Mouse (Mus musculus) heart, embryonic 12.5 days (tissue): Measurements from ENCODE around the gene Hhipl1. TPM values are rescaled to one million over a fixed set of nuclear protein-coding genes. Genes with fewer than 3 reads are reported as not detected.
A peak's percentile ranks its signal among the peaks of the same experiment; 100 is the strongest.

ENCODE experiments used
- ATAC-seq: fragments of 200-750 bp; cut with Nextera tagmentation; 2 replicates; pipeline ENCODE4 v1.8.0; 2017; ENCODE audit warnings: moderate TSS enrichment, moderate library complexity; ENCODE audit not compliant: insufficient number of reproducible peaks, low FRiP score
- H3K27ac ChIP-seq: fragments of 300-500 bp; sonication (generic); 2 replicates; pipeline ENCODE4 v1.5.1; 2016; ENCODE audit warnings: mild to moderate bottlenecking, moderate library complexity; ENCODE audit not compliant: poor library complexity, severe bottlenecking
- H3K27me3 ChIP-seq: fragments of 300-500 bp; sonication (generic); replicated peaks from 2 replicates; pipeline ENCODE4 v1.6.1; 2016; ENCODE audit warnings: mild to moderate bottlenecking, moderate library complexity
- H3K36me3 ChIP-seq: fragments of 300-500 bp; sonication (generic); 2 replicates; pipeline ENCODE4 v1.6.1; 2016; ENCODE audit warnings: mild to moderate bottlenecking, moderate library complexity
- H3K4me1 ChIP-seq: fragments of 300-500 bp; sonication (generic); replicated peaks from 2 replicates; pipeline ENCODE4 v1.6.1; 2016; ENCODE audit warnings: mild to moderate bottlenecking
- H3K4me2 ChIP-seq: fragments of 300-500 bp; sonication (generic); 2 replicates; pipeline ENCODE4 v1.6.1; 2016; ENCODE audit warnings: mild to moderate bottlenecking, moderate library complexity
- H3K4me3 ChIP-seq: fragments of 300-500 bp; sonication (generic); 2 replicates; pipeline ENCODE4 v1.5.1; 2016; ENCODE audit warnings: mild to moderate bottlenecking
- H3K9ac ChIP-seq: fragments of 300-500 bp; sonication (generic); 2 replicates; pipeline ENCODE4 v1.6.1; 2016; ENCODE audit warnings: mild to moderate bottlenecking, moderate library complexity
- H3K9me3 ChIP-seq: fragments of 300-500 bp; sonication (generic); replicated peaks from 2 replicates; pipeline ENCODE4 v1.6.1; 2016; ENCODE audit warnings: mild to moderate bottlenecking, moderate library complexity
- WGBS: fragments of 180-500 bp; shearing (Covaris S2); methylation state at CpG from one replicate; pipeline ENCODE4 v1.1.7; 2016; 5-methylcytosine and 5-hydroxymethylcytosine counted together
- polyA plus RNA-seq: library from polyadenylated mRNA; unstranded; fragments of >200 nt; fragmentation: Nextera tagmentation; extraction: Ambion mirVana; gene quantifications from 2 replicates; pipeline ENCODE4 v1.2.1, GENCODE M21; 2016

Hhipl1 gene
- polyA plus RNA-seq, 1 experiment from 2014 or later = 0.82 TPM

DNA sequence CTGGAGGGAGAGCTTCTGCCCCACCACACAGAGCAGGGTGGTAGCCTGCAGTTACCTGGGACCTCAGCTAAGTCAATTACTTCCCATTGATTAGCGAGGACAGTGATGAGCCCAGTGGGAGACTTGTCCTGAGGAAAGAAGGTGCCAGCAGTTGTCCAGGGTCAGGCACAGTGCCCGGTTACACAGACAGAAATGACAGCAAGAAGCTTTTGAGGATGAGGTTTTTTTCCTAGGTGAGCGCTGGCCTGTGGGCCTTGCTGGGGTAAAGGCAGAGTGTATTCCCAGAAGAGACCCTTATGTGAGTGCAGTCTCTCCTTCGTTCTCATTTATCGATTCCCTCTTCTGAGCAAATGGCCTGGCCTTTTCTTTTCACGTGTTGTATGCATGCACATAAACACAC, 10.6 kb downstream of the Hhipl1 start:
- no peak overlapping the region for H3K4me2 ChIP-seq
- no peak overlapping the region for H3K9ac ChIP-seq
- H3K36me3 ChIP-seq = no peaks in the 10 kb centered on the region
- peaks cover 60% of the 10 kb centered on the region for H3K27me3 ChIP-seq
- no peaks in the 10 kb centered on the region for H3K9me3 ChIP-seq
- H3K27ac ChIP-seq = no peak overlapping the region
- peaks cover 31% of the 10 kb centered on the region for H3K4me1 ChIP-seq
- WGBS = 33% methylated on average over 6 of the region's 6 CpGs
- H3K4me3 ChIP-seq = no peak overlapping the region
- ATAC-seq = no peak

DNA sequence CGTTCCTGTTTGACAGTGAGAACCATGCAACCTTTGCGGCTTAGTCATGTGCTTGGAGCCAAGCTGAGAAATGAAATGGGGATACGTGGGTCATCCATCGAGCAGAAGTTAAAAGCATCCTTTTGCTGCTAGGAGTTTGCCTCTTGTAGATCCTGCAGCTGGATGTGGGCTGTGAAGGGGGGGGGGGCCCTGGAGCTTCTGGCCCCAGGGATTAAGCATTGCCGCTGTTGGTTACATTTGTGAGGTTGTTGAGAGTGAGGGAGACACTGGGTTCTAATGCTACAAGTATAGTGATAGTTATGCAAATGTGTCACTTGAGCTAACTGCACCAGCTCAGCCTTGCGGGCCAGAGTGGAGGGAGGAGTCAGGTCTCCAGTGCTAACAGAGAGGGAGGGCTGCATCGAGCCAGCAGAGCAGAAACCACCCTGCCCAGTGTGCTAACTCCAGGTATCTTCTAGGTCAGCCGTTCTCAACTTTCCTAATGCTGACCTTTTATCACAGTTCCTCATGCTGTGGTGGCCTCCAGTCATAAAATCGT, 11.2 kb downstream of the Hhipl1 start:
- no peak overlapping the region for H3K4me2 ChIP-seq
- 6% methylated on average over 9 of the region's 9 CpGs for WGBS

DNA sequence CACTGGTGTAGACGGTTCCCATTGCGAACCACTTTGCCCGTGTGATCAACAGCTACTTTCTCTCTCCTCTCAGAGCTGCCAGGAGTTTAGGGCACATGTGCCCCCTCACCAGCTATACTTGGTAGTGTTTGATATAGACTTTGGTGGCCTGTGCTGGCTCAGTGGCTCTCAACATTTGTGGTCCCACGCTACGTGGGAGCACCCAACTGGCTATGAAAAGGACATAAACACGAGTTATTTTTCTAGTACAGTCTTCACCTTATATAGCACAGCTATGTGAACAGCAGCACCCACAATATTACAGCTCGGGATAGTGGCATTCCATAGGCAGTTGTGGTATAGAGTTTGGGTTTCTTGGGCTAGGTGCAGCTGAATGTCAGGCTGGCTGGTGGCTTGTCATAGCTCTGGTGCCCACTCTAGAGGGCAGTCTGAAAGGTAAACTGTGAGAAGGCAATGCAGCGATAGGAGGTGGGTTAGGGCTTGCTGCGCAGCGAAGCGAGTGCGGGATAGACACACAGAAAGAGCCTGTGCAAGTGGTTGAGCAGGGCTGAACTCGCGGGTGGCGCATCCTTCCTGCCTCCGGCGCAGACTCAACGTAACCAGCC, 11.9 kb downstream of the Hhipl1 start:
- Histone ChIP-seq H3K4me1 (peaks cover 31% of the 10 kb centered on the region), H3K4me3 (peak overlapping the region; percentile 27; the same call in 1 of the 2 replicates), H3K9ac (0 out of 2 replicates have a peak overlapping the region, but pooled peaks have one; percentile 1), H3K36me3 (no peaks in the 10 kb centered on the region), H3K27ac (no peak overlapping the region), H3K27me3 (peaks cover 67% of the 10 kb centered on the region), H3K9me3 (no peaks in the 10 kb centered on the region), H3K4me2 (peak overlapping the region; percentile 53)
- ATAC-seq = no peak
- WGBS = 14% methylated on average over 18 of the region's 18 CpGs

More for the DNA sequence above, 11.2 kb downstream of the Hhipl1 start:
- Histone ChIP-seq H3K9me3 (no peaks in the 10 kb centered on the region), H3K4me3 (no peak overlapping the region), H3K9ac (no peak overlapping the region), H3K36me3 (no peaks in the 10 kb centered on the region), H3K27me3 (peaks cover 66% of the 10 kb centered on the region), H3K4me1 (peaks cover 31% of the 10 kb centered on the region), H3K27ac (no peak overlapping the region)
- ATAC-seq = no peak

DNA sequence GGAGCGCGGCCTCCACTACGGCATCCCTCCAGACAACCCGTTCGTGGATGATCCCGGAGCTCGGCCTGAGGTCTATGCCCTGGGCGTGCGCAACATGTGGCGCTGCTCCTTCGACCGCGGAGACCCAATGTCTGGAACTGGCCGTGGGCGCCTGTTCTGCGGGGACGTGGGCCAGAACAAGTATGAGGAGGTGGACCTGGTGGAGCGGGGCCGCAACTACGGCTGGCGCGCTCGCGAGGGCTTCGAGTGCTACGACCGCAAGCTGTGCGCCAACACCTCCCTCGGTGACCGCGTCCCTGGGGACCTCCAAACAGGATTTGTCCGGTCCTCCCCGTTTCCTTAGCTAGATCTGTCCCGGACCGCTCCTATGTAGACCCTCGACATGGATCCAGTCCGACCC, 12.4 kb downstream of the Hhipl1 start:
- 7% methylated on average over 37 of the region's 37 CpGs for whole genome bisulfite sequencing
- 0 out of 2 replicates have a peak overlapping the region, but pooled peaks have one; percentile 1 for H3K9ac ChIP-seq
- no peak overlapping the region for H3K27ac ChIP-seq
- H3K4me1 ChIP-seq = peaks cover 31% of the 10 kb centered on the region
- no peak for ATAC-seq
- peak overlapping the region; percentile 27 for H3K4me3 ChIP-seq
- no peaks in the 10 kb centered on the region for H3K36me3 ChIP-seq
- peaks cover 67% of the 10 kb centered on the region for H3K27me3 ChIP-seq
- H3K4me2 ChIP-seq = peak overlapping the region; percentile 53
- no peaks in the 10 kb centered on the region for H3K9me3 ChIP-seq

DNA sequence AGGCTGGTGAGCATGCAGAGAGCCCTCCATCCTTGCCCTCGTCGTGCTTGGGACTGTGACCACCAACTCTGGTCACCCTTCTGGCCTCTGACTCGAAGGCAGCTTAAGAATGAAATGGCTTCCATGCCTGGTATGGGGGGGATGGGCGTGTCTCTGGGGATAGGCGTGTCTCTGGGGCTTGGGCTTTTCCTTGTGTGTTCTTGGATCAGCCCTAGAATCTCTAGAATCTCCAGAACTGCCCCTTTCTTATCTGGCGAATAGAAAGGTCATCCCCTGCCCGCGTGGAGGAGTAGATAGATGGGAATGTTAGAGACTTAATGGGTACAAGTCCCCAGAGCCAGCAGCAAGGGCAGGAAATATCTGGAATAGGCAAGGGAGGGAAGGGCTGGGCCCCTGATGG, 14.0 kb downstream of the Hhipl1 start:
- WGBS = 19% methylated on average over 8 of the region's 8 CpGs
- no peak for ATAC-seq
- no peaks in the 10 kb centered on the region for H3K36me3 ChIP-seq
- H3K4me2 ChIP-seq = no peak overlapping the region
- H3K9ac ChIP-seq = no peak overlapping the region
- no peaks in the 10 kb centered on the region for H3K9me3 ChIP-seq
- H3K4me3 ChIP-seq = no peak overlapping the region
- peaks cover 64% of the 10 kb centered on the region for H3K27me3 ChIP-seq
- H3K27ac ChIP-seq = no peak overlapping the region
- peaks cover 31% of the 10 kb centered on the region for H3K4me1 ChIP-seq

DNA sequence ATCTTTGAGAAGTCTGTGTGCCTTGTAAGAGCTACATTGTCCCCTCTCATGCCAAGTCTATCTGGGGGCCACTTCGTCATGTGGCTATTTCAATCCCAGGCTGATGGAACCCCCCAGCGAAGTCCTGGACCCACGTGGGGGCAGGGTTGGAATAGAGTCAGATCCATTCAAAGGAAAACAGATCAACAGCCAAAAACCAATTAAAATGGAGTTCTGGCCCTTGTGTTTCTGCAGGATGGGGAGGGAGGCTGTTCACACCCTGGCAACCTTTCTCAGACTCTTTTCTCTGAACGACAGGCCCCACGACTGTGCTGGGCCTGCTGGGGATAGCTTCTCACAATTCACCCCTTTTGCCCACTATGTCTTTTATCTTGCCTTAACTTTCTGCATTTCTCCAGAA, 20.3 kb downstream of the Hhipl1 start:
- Histone ChIP-seq H3K9ac (no peak overlapping the region), H3K4me3 (no peak overlapping the region), H3K9me3 (no peaks in the 10 kb centered on the region), H3K27ac (no peak overlapping the region), H3K4me1 (peaks cover 23% of the 10 kb centered on the region), H3K4me2 (no peak overlapping the region), H3K36me3 (no peaks in the 10 kb centered on the region), H3K27me3 (peaks cover 72% of the 10 kb centered on the region)
- ATAC-seq = no peak
- 49% methylated on average over 5 of the region's 5 CpGs for WGBS

DNA sequence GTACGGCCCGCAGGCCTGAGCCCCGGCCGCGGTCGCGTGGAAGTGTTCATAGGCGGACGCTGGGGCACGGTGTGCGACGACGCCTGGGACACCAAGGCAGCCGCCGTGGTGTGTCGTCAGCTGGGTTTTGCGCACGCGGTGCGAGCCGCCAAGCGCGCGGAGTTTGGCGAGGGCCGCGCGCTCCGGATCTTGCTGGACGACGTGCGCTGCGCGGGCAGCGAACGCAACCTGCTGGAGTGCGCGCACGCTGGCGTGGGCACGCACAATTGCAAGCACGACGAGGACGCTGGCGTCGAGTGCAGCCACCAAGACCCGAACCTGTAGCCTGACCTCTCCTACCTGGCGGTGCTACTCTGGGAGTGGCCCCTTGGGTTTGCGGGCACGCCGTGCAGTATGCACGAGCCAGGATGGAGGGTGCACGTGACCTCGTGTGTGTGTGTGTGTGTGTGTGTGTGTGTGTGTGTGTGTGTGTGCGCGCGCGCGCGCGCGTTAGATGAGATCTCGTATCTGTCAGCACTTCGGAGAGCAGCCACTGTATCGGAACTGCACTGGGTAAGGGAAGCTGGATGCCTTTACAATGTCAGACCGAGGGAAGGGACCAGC, 21.9 kb downstream of the Hhipl1 start:
- peak; percentile 19; the same call in 1 of the 2 replicates for ATAC-seq
- peaks cover 62% of the 10 kb centered on the region for H3K27me3 ChIP-seq
- H3K4me1 ChIP-seq = peaks cover 26% of the 10 kb centered on the region
- peak overlapping the region; percentile 79 for H3K4me2 ChIP-seq
- H3K36me3 ChIP-seq = no peaks in the 10 kb centered on the region
- peak overlapping the region; percentile 45 for H3K4me3 ChIP-seq
- no peaks in the 10 kb centered on the region for H3K9me3 ChIP-seq
- WGBS = 1% methylated on average over 66 of the region's 66 CpGs
- no peak overlapping the region for H3K27ac ChIP-seq
- H3K9ac ChIP-seq = peak overlapping the region; percentile 49; the same call in 1 of the 2 replicates

DNA sequence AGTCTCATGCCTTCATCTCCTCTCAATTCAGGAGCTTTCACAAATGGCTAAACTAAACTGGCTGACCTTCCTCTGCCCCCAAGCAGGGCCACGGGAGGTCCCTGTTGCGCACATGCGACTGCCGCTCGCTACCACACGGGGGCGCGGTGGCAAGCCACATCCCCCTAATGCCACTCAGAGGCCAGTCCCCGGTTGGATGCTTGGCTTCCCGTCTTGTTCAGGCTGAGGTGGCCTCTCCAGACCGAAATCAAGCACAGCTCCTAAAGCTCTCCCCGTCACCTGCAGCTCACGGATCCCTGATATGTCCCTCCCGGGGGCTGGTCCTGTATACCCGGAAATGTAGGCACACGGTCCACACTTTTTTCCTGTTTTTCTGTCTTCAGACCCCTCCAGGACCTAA, 27.0 kb downstream of the Hhipl1 start:
- Histone ChIP-seq H3K4me2 (peak overlapping the region; percentile 91), H3K27ac (no peak overlapping the region), H3K36me3 (no peaks in the 10 kb centered on the region), H3K4me3 (peak overlapping the region; percentile 44), H3K9ac (peak overlapping the region; percentile 62), H3K4me1 (peaks cover 29% of the 10 kb centered on the region), H3K27me3 (peaks cover 58% of the 10 kb centered on the region), H3K9me3 (no peaks in the 10 kb centered on the region)
- WGBS = under 1% methylated on average over 16 of the region's 16 CpGs
- ATAC-seq = peak; percentile 40; the same call in 1 of the 2 replicates

DNA sequence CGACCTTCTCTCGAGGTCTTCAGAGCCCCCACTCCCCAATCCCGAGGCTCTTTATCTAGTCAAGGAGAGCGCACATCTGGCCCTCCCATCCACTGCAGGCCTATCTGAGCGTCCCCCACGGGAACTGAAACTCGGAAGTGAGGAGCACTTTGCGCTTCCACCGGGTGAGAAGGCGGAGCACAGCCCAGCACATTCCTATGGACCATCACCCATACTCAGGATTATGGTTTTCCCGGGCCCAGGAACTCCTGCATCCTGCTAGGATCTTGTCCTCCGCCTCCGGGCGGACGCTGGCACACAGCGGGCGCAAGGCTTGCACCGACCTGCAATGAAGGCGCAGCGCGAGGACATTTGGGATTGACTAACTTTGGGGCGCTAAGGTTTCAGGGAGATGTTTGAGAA, 27.4 kb downstream of the Hhipl1 start:
- H3K4me3 ChIP-seq = peak overlapping the region; percentile 44
- H3K9ac ChIP-seq = peak overlapping the region; percentile 62
- WGBS = under 1% methylated on average over 22 of the region's 22 CpGs
- H3K36me3 ChIP-seq = no peaks in the 10 kb centered on the region
- peak; percentile 17; the same call in 1 of the 2 replicates for ATAC-seq
- H3K27me3 ChIP-seq = peaks cover 58% of the 10 kb centered on the region
- H3K9me3 ChIP-seq = no peaks in the 10 kb centered on the region
- H3K27ac ChIP-seq = no peak overlapping the region
- peak overlapping the region; percentile 91 for H3K4me2 ChIP-seq
- peaks cover 28% of the 10 kb centered on the region for H3K4me1 ChIP-seq

DNA sequence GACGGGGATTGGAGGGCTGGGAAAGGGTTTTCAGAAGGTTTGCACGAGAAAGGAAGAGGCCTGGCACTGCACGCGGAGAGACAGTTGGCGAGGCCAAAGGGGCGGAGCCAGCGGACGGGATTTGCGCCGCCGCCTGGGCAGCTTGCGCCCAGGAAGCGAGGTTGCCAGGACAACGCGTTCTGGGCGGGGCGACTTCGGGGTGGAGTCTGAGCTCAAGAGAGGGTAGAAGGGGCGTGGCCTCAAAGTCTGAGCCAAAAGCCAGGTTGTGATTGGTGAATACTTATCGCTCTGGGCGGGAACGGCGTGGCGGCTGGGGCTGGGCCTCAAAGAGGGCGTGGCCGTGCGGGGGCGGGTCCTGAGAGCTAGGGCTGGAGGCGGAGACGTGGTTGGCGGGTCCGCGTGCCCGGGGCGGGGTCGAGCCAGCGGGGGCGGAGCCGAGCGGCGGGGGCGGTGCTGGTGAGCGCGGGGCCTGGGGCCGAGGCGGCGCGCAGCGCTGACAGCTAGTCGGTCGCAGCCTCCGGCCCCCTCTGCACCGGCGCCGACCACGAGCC, 27.9 kb downstream of the Hhipl1 start, which contains the start of gene Cyp46a1:
Gene Cyp46a1, plus strand, starts transcription at position 487 of the 551 bp plus-strand sequence.
- peak within 1 kb of the TSS; percentile 55 for H3K27ac ChIP-seq
- H3K4me1 ChIP-seq = peaks cover 26% of the 10 kb centered on the region
- H3K27me3 ChIP-seq = peaks cover 53% of the 10 kb centered on the region
- H3K4me2 ChIP-seq = peak within 1 kb of the TSS; percentile 91
- H3K4me3 ChIP-seq = peak within 1 kb of the TSS; percentile 62
- WGBS = under 1% methylated on average over 47 of the region's 56 CpGs
- peak; percentile 94 for ATAC-seq
- no peaks in the 10 kb centered on the region for H3K9me3 ChIP-seq
- H3K36me3 ChIP-seq = no peaks in the 10 kb centered on the region
- H3K9ac ChIP-seq = peak within 1 kb of the TSS; percentile 69

DNA sequence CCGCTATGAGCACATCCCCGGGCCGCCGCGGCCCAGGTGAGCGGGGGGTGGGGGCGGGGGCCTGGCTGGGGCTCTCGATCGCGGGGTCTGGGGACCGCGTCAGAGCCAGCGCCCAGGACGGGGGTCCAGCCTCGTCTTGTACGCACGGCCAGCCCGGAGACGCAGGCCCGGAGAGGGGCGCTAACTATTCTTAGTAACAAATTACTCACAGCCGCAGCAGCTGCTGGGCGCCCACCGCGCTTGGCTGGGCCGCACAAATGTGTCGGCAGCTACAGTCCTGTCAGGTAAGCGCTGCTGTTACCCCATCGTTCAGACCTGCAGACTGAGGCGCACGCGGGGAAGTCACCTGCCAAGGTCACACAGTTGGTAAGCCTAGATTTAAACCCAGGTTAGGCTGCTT, 28.5 kb downstream of the Hhipl1 start:
- Histone ChIP-seq H3K9ac (peak overlapping the region; percentile 69), H3K27ac (peak overlapping the region; percentile 55), H3K36me3 (no peaks in the 10 kb centered on the region), H3K9me3 (no peaks in the 10 kb centered on the region), H3K4me1 (peaks cover 26% of the 10 kb centered on the region), H3K4me2 (peak overlapping the region; percentile 91), H3K27me3 (peaks cover 52% of the 10 kb centered on the region), H3K4me3 (peak overlapping the region; percentile 62)
- WGBS = under 1% methylated on average over 32 of the region's 32 CpGs
- ATAC-seq = peak; percentile 33; the same call in 1 of the 2 replicates
